Mouse (Mus musculus) liver, embryonic 15.5 days (tissue): Measurements from ENCODE around the gene Col5a1. TPM values are rescaled to one million over a fixed set of nuclear protein-coding genes. Genes with fewer than 3 reads are reported as not detected.

Experiments used
- ATAC-seq: fragments of 200-750 bp; cut with Nextera tagmentation; 2 replicates; pipeline ENCODE4 v1.8.0; 2017; ENCODE audit warnings: moderate number of reproducible peaks, mild to moderate bottlenecking, moderate library complexity; ENCODE audit not compliant: insufficient read depth
- H3K27ac ChIP-seq: fragments of 300-500 bp; sonication (generic); replicated peaks from 2 replicates; pipeline ENCODE4 v1.5.1; 2015; ENCODE audit warnings: mild to moderate bottlenecking, inconsistent platforms
- H3K27me3 ChIP-seq: fragments of 300-500 bp; sonication (generic); 2 replicates; pipeline ENCODE4 v1.6.1; 2015; ENCODE audit warnings: mild to moderate bottlenecking, inconsistent platforms
- H3K36me3 ChIP-seq: fragments of 300-500 bp; sonication (generic); replicated peaks from 2 replicates; pipeline ENCODE4 v1.6.1; 2015; ENCODE audit warnings: moderate library complexity, mild to moderate bottlenecking, inconsistent platforms
- H3K4me1 ChIP-seq: fragments of 300-500 bp; sonication (generic); replicated peaks from 2 replicates; pipeline ENCODE4 v1.6.1; 2015; ENCODE audit warnings: inconsistent platforms
- H3K4me2 ChIP-seq: fragments of 300-500 bp; sonication (generic); 2 replicates; pipeline ENCODE4 v1.6.1; 2015; ENCODE audit warnings: moderate library complexity, mild to moderate bottlenecking, inconsistent platforms
- H3K4me3 ChIP-seq: fragments of 300-500 bp; sonication (generic); replicated peaks from 2 replicates; pipeline ENCODE4 v1.5.1; 2015; ENCODE audit warnings: mild to moderate bottlenecking, inconsistent platforms
- H3K9ac ChIP-seq: fragments of 300-500 bp; sonication (generic); 2 replicates; pipeline ENCODE4 v1.6.1; 2015; ENCODE audit warnings: moderate library complexity, mild to moderate bottlenecking, inconsistent platforms
- H3K9me3 ChIP-seq: fragments of 300-500 bp; sonication (generic); replicated peaks from 2 replicates; pipeline ENCODE4 v1.6.1; 2016; ENCODE audit warnings: inconsistent platforms
- WGBS: fragments of 180-500 bp; shearing (Covaris S2); methylation state at CpG from one replicate; pipeline ENCODE4 v1.1.7; 2015; ENCODE audit warnings: mixed read lengths; ENCODE audit not compliant: insufficient replicate concordance; 5-methylcytosine and 5-hydroxymethylcytosine counted together
- polyA plus RNA-seq: library from polyadenylated mRNA; unstranded; fragments of >200 nt; fragmentation: Nextera tagmentation; extraction: Ambion mirVana; gene quantifications from 2 replicates; pipeline ENCODE4 v1.2.1, GENCODE M21; 2015

Gene Col5a1
- polyA plus RNA-seq, 1 experiment from 2014 or later = 11.2 TPM

- Histone ChIP-seq H3K4me3 (no peak overlapping the region), H3K27me3 (no peaks in the 10 kb centered on the region), H3K4me2 (peak overlapping the region; percentile 57), H3K9me3 (no peaks in the 10 kb centered on the region), H3K27ac (peak overlapping the region; percentile 96), H3K4me1 (peaks cover 90% of the 10 kb centered on the region), H3K9ac (peak overlapping the region; percentile 48), H3K36me3 (no peaks in the 10 kb centered on the region)
- peak; percentile 92 for ATAC-seq
- WGBS = 20% methylated on average over 7 of the region's 7 CpGs
Observed at GRCm38 (mm10) chr2:28064339-28065080, 178.3 kb downstream of the Col5a1 start.

GRCm38 (mm10) chr2:28065081-28065651 is 178.9 kb downstream of the Col5a1 start:
- 61% methylated on average over 5 of the region's 5 CpGs for WGBS
- Histone ChIP-seq H3K9ac (peak overlapping the region; percentile 39), H3K36me3 (no peaks in the 10 kb centered on the region), H3K27ac (peak overlapping the region; percentile 96), H3K9me3 (no peaks in the 10 kb centered on the region), H3K4me2 (peak overlapping the region; percentile 57), H3K27me3 (no peaks in the 10 kb centered on the region), H3K4me1 (peaks cover 90% of the 10 kb centered on the region), H3K4me3 (no peak overlapping the region)
- peak; percentile 42 for ATAC-seq

GRCm38 (mm10) chr2:28066686-28067085 is 180.5 kb downstream of the Col5a1 start:
- H3K9me3 ChIP-seq = no peaks in the 10 kb centered on the region

GRCm38 (mm10) chr2:28067175-28067574 is 180.9 kb downstream of the Col5a1 start:
- H3K4me1 ChIP-seq = peaks cover 74% of the 10 kb centered on the region
- ATAC-seq = no peak
- no peaks in the 10 kb centered on the region for H3K27me3 ChIP-seq

More at GRCm38 (mm10) chr2:28066686-28067085, 180.5 kb downstream of the Col5a1 start:
- 69% methylated on average over 5 of the region's 5 CpGs for WGBS
- 0 out of 2 replicates have a peak overlapping the region, but pooled peaks have one; percentile 21 for H3K9ac ChIP-seq
- H3K27ac ChIP-seq = peak overlapping the region; percentile 96
- H3K4me2 ChIP-seq = no peak overlapping the region
- ATAC-seq = no peak
- H3K36me3 ChIP-seq = no peaks in the 10 kb centered on the region
- H3K4me3 ChIP-seq = no peak overlapping the region
- H3K27me3 ChIP-seq = no peaks in the 10 kb centered on the region
- peaks cover 79% of the 10 kb centered on the region for H3K4me1 ChIP-seq

GRCm38 (mm10) chr2:28067821-28068536 is 181.8 kb downstream of the Col5a1 start:
- H3K4me1 ChIP-seq = peaks cover 68% of the 10 kb centered on the region
- H3K27me3 ChIP-seq = no peaks in the 10 kb centered on the region
- H3K27ac ChIP-seq = peak overlapping the region; percentile 96
- H3K36me3 ChIP-seq = no peaks in the 10 kb centered on the region
- no peak overlapping the region for H3K4me3 ChIP-seq
- 0 out of 2 replicates have a peak overlapping the region, but pooled peaks have one; percentile 6 for H3K4me2 ChIP-seq
- 55% methylated on average over 2 of the region's 2 CpGs for WGBS
- ATAC-seq = peak; percentile 54
- no peak overlapping the region for H3K9ac ChIP-seq
- no peaks in the 10 kb centered on the region for H3K9me3 ChIP-seq

More at GRCm38 (mm10) chr2:28067175-28067574, 180.9 kb downstream of the Col5a1 start:
- H3K9me3 ChIP-seq = no peaks in the 10 kb centered on the region
- H3K27ac ChIP-seq = peak overlapping the region; percentile 96
- H3K9ac ChIP-seq = no peak overlapping the region
- no peaks in the 10 kb centered on the region for H3K36me3 ChIP-seq
- no peak overlapping the region for H3K4me2 ChIP-seq
- H3K4me3 ChIP-seq = no peak overlapping the region
- 86% methylated on average over 6 of the region's 6 CpGs for WGBS

GRCm38 (mm10) chr2:28068537-28068878 is 182.3 kb downstream of the Col5a1 start:
- no peaks in the 10 kb centered on the region for H3K27me3 ChIP-seq
- H3K36me3 ChIP-seq = no peaks in the 10 kb centered on the region
- peak; percentile 22; the same call in 1 of the 2 replicates for ATAC-seq
- no peak overlapping the region for H3K4me3 ChIP-seq
- H3K9me3 ChIP-seq = no peaks in the 10 kb centered on the region
- peaks cover 63% of the 10 kb centered on the region for H3K4me1 ChIP-seq
- 76% methylated on average over 9 of the region's 9 CpGs for WGBS
- H3K27ac ChIP-seq = peak overlapping the region; percentile 96
- H3K9ac ChIP-seq = no peak overlapping the region; the same call in 1 of the 2 replicates
- 0 out of 2 replicates have a peak overlapping the region, but pooled peaks have one; percentile 6 for H3K4me2 ChIP-seq

- Histone ChIP-seq H3K4me1 (peaks cover 41% of the 10 kb centered on the region), H3K36me3 (no peaks in the 10 kb centered on the region), H3K9me3 (no peaks in the 10 kb centered on the region), H3K27me3 (no peaks in the 10 kb centered on the region; the same call in 1 of the 2 replicates), H3K27ac (peak overlapping the region; percentile 83), H3K4me3 (no peak overlapping the region), H3K9ac (peak overlapping the region; percentile 15; the same call in 1 of the 2 replicates), H3K4me2 (no peak overlapping the region)
- ATAC-seq = peak; percentile 69
- WGBS = 27% methylated on average over 7 of the region's 7 CpGs
Observed at GRCm38 (mm10) chr2:28075616-28076187, 189.5 kb downstream of the Col5a1 start.

- H3K27ac ChIP-seq = peak within 1 kb of the TSS; percentile 64
- H3K4me2 ChIP-seq = no peak within 1 kb of the TSS
Observed at GRCm38 (mm10) chr2:28084768-28085167, 198.5 kb downstream of the Col5a1 start, which contains the start of gene Fcnb. TSS of gene Fcnb (minus strand) at chr2:28084885.

GRCm38 (mm10) chr2:28086112-28086511 is 199.9 kb downstream of the Col5a1 start:
- Histone ChIP-seq H3K4me2 (no peak overlapping the region), H3K4me1 (peaks cover 39% of the 10 kb centered on the region), H3K27ac (no peak overlapping the region; the same call in 1 of the 2 replicates), H3K27me3 (no peaks in the 10 kb centered on the region), H3K9me3 (0 out of 2 replicates have a peak, but pooled peaks cover 5% of the 10 kb centered on the region), H3K4me3 (no peak overlapping the region), H3K9ac (no peak overlapping the region), H3K36me3 (no peaks in the 10 kb centered on the region)
- 76% methylated on average over 10 of the region's 10 CpGs for WGBS
- no peak for ATAC-seq

More at GRCm38 (mm10) chr2:28084768-28085167, 198.5 kb downstream of the Col5a1 start, which contains the start of gene Fcnb:
- Histone ChIP-seq H3K36me3 (no peaks in the 10 kb centered on the region), H3K9me3 (0 out of 2 replicates have a peak, but pooled peaks cover 5% of the 10 kb centered on the region), H3K9ac (no peak within 1 kb of the TSS), H3K27me3 (no peaks in the 10 kb centered on the region), H3K4me1 (peaks cover 27% of the 10 kb centered on the region; the same call in 1 of the 2 replicates), H3K4me3 (no peak within 1 kb of the TSS; the same call in 1 of the 2 replicates)
- 66% methylated on average over 3 of the region's 3 CpGs for WGBS
- no peak for ATAC-seq

GRCm38 (mm10) chr2:28089095-28089494 is 202.9 kb downstream of the Col5a1 start:
- Histone ChIP-seq H3K27ac (no peak overlapping the region), H3K9me3 (no peaks in the 10 kb centered on the region), H3K9ac (no peak overlapping the region), H3K27me3 (no peaks in the 10 kb centered on the region), H3K4me1 (peaks cover 46% of the 10 kb centered on the region), H3K4me3 (no peak overlapping the region), H3K36me3 (no peaks in the 10 kb centered on the region), H3K4me2 (no peak overlapping the region)
- WGBS = 87% methylated on average over 5 of the region's 5 CpGs
- no peak for ATAC-seq
